Mouse (Mus musculus) thymus, adult 2 months (tissue): ENCODE measurements around the gene Shank2. TPM values are rescaled to one million over a fixed set of nuclear protein-coding genes. Genes with fewer than 3 reads are reported as not detected.

Experiments
- DNase-seq: peaks from one replicate; pipeline ENCODE4 v3.0.0; 2021
- H3K27ac ChIP-seq: fragments of 200-500 bp; 2 replicates; pipeline ENCODE4 v1.5.1; 2012; ENCODE audit warnings: low read length, control low read depth; ENCODE audit not compliant: control insufficient read depth, insufficient read depth
- H3K27me3 ChIP-seq: fragments of 200-500 bp; 2 replicates; pipeline ENCODE4 v1.6.1; 2012; ENCODE audit warnings: mild to moderate bottlenecking, low read length, moderate library complexity, mixed read lengths; ENCODE audit not compliant: control insufficient read depth, insufficient read depth
- H3K36me3 ChIP-seq: fragments of 200-500 bp; 2 replicates; pipeline ENCODE4 v1.6.1; 2012; ENCODE audit warnings: mild to moderate bottlenecking, low read length, moderate library complexity; ENCODE audit not compliant: control insufficient read depth, insufficient read depth
- H3K4me1 ChIP-seq: fragments of 200-500 bp; replicated peaks from 2 replicates; pipeline ENCODE4 v1.6.1; 2012; ENCODE audit warnings: low read length; ENCODE audit not compliant: control insufficient read depth, insufficient read depth
- H3K4me3 ChIP-seq: fragments of 200-500 bp; 2 replicates; pipeline ENCODE4 v1.5.1; 2012; ENCODE audit warnings: mild to moderate bottlenecking, low read length, control low read depth, moderate library complexity; ENCODE audit not compliant: control insufficient read depth, insufficient read depth
- CTCF ChIP-seq: fragments of 200-500 bp; IDR thresholded peaks from 2 replicates; pipeline ENCODE4 v1.5.1; 2012; ENCODE audit warnings: mild to moderate bottlenecking, control low read depth, low read length, moderate library complexity, borderline replicate concordance; ENCODE audit not compliant: control insufficient read depth, poor library complexity, insufficient read depth; ENCODE audit errors: extremely low read depth
- POLR2A ChIP-seq: fragments of 200-500 bp; IDR thresholded peaks from 2 replicates; pipeline ENCODE4 v1.6.1; 2012; ENCODE audit warnings: mild to moderate bottlenecking, low read length, control low read depth, moderate library complexity; ENCODE audit not compliant: control insufficient read depth, poor library complexity, insufficient read depth; ENCODE audit errors: extremely low read depth
- WGBS: fragments of 180-500 bp; shearing (Covaris S2); methylation state at CpG from one replicate; pipeline ENCODE4 v1.1.7; 2018; 5-methylcytosine and 5-hydroxymethylcytosine counted together
- polyA plus RNA-seq: library from polyadenylated mRNA; depleted of rRNA; stranded (reverse); fragments of >200 nt; gene quantifications from 2 replicates; pipeline ENCODE4 v1.2.3, GENCODE M21; 2012

The Shank2 gene
- polyA plus RNA-seq, 1 experiment: 2.8 TPM

DNA sequence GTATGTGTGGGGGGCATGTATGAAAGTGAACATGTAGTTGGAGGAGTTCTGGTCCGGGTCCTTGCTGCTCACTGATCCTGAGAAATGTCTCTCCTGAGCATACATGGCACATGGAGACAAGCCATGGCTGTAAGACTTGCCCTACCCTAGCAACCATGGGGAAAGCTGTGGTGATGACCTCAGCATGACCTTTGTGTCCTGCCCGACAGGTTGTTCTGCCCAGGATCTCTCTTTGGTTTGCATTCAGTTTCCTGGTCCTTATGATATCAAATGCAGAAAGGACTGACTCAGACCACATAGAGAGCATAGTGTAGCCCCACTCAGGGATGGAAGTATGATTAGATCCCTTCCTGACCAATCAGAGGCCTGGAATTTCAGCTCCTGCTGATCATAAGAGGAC, 136.1 kb downstream of the Shank2 start:
- no peaks in the 10 kb centered on the region for H3K4me1 ChIP-seq

DNA sequence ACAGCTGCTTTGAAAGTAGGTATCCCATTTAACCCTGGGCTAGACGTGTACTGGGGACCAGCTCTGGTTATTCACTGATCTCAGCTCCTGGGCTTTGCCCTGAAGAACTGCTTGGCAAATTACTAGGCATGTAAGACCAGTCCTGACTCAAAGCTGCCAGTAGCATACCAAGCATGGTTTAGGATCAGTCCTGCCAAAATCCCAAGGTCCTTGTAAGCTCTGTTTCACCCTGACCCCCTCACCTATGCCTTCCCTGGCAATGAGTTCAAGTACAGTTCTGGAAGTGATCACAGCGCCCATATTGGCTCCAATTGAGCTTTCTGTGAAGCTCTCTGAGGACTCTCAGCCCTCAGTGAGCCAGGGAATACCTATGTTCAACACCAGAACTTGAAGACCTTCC, 136.7 kb downstream of the Shank2 start:
- no peaks in the 10 kb centered on the region for H3K27me3 ChIP-seq
- 73% methylated on average over 2 of the region's 2 CpGs for WGBS
- no peak for DNase-seq
- no peak overlapping the region for H3K4me3 ChIP-seq
- TF ChIP-seq CTCF: no peak
- no peak for TF ChIP-seq POLR2A
- H3K4me1 ChIP-seq: no peaks in the 10 kb centered on the region
- no peaks in the 10 kb centered on the region for H3K36me3 ChIP-seq
- H3K27ac ChIP-seq: no peak overlapping the region

More for the DNA sequence above, 136.1 kb downstream of the Shank2 start:
- TF ChIP-seq POLR2A: no peak
- H3K4me3 ChIP-seq: no peak overlapping the region
- WGBS: 81% methylated on average over 2 of the region's 2 CpGs
- no peaks in the 10 kb centered on the region for H3K27me3 ChIP-seq
- DNase-seq: no peak
- no peak overlapping the region for H3K27ac ChIP-seq
- no peaks in the 10 kb centered on the region for H3K36me3 ChIP-seq

DNA sequence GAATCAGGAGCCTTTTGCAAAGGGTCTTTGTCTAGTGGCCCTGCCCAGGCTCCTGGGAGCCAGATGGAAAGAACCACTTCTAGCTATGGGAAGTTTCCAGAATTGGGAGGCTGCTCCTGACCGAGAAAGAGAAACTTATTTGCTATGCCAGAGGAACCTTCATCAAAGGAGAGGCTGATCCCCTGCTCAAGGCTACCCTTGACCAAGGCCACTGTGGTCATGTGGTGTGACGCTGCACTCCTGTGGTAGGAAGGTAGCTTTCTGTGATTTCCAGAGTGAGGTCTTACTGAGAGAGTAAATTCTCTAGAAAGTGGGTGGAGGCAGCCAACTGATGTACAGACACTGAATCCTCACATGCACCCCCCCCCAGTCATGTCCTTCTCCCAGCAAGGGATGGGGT, 138.0 kb downstream of the Shank2 start:
- TF ChIP-seq CTCF: no peak
- no peak for TF ChIP-seq POLR2A
- H3K27ac ChIP-seq: no peak overlapping the region
- 80% methylated on average over 2 of the region's 2 CpGs for WGBS
- H3K4me1 ChIP-seq: no peaks in the 10 kb centered on the region
- H3K36me3 ChIP-seq: no peaks in the 10 kb centered on the region
- H3K27me3 ChIP-seq: no peaks in the 10 kb centered on the region
- DNase-seq: no peak
- no peak overlapping the region for H3K4me3 ChIP-seq

DNA sequence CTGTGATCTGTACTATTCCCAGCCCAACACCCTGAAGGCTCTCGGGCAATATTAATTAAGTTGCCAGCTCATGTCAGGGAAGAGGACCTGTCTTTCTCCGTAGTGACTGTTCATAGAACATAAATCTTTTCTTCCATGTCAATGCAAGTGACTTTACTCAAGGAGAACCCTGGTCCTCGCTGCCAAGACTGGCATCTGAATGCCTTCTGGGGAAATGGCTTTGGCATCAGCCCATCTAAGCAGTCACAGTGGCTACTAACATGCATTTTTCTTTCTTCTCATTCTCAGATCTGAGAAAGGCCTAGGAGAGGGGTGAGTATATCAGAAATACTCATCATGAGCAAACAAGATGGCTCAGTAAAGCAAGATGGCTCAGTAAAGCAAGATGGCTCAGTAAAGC, 138.7 kb downstream of the Shank2 start:
- WGBS: 79% methylated on average over 3 of the region's 3 CpGs
- H3K27me3 ChIP-seq: no peaks in the 10 kb centered on the region
- TF ChIP-seq POLR2A: no peak
- no peak for TF ChIP-seq CTCF
- no peaks in the 10 kb centered on the region for H3K4me1 ChIP-seq
- H3K4me3 ChIP-seq: no peak overlapping the region
- H3K27ac ChIP-seq: no peak overlapping the region
- H3K36me3 ChIP-seq: no peaks in the 10 kb centered on the region
- DNase-seq: no peak

DNA sequence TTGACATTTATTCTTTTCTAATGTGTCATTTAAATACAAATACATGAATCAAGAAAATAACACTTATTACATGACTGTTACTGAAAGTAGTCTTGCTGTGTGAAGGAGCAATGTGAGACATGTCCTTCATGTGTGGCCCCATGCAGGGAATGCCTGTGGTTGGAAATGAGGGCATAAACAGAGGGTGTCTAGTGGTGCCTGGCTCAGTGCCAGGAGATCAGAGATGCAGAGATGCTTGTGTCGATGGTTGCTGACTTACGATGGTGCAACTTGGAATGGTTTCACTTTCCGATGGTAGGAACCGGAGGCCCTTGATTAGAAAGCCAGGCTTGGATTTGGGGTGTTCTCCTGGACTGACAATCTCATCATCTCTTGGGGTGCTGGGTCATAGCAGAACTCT, 140.3 kb downstream of the Shank2 start:
- WGBS: 85% methylated on average over 4 of the region's 4 CpGs
- TF ChIP-seq POLR2A: no peak
- TF ChIP-seq CTCF: no peak
- Histone ChIP-seq H3K36me3 (no peaks in the 10 kb centered on the region), H3K27ac (no peak overlapping the region), H3K4me3 (no peak overlapping the region), H3K4me1 (no peaks in the 10 kb centered on the region), H3K27me3 (no peaks in the 10 kb centered on the region)
- no peak for DNase-seq

DNA sequence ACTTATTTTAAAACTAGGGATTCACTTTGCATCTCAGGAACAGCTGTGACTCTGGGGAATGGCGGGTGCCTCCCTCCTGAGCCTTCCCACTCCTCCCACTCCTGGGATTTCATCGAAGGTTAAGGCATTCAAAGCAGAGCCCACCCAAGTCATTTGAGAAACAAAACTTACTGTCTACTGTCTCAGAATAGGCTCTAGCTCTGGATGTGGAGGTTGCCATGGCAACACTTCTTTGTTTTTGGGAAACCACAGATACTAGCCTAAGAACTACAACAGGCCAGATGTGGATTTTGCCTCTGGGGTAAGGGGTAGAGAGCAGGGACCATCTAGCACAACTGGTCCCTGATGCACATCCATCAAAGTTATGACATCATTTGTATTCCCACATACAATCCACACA, 142.2 kb downstream of the Shank2 start:
- WGBS: 64% methylated on average over 2 of the region's 2 CpGs
- H3K4me3 ChIP-seq: no peak overlapping the region
- no peaks in the 10 kb centered on the region for H3K27me3 ChIP-seq
- H3K36me3 ChIP-seq: no peaks in the 10 kb centered on the region
- TF ChIP-seq CTCF (no peak), POLR2A (no peak)
- no peak overlapping the region for H3K27ac ChIP-seq
- no peaks in the 10 kb centered on the region for H3K4me1 ChIP-seq
- no peak for DNase-seq

DNA sequence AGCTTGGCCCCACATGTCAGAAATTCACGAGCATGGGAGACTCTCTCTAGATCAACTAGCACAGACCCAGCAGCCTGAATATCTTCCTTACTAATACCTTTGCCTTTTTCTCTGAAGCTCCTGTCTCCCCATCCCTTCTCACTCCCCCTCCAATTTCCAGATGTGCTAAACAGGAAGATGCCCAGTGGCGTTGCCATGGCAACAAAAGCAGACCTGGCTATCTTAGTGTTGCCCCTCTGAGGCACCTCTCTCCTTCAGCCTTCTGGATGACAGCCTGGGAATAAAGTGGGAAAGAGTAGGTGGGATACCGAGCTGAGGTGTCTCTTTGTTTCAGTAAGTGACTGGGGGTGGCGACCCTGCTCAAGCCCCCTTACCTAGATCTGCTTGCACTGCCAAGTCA, 146.4 kb downstream of the Shank2 start:
- Histone ChIP-seq H3K27ac (no peak overlapping the region), H3K4me3 (no peak overlapping the region), H3K27me3 (no peaks in the 10 kb centered on the region), H3K4me1 (no peaks in the 10 kb centered on the region), H3K36me3 (no peaks in the 10 kb centered on the region)
- TF ChIP-seq CTCF: no peak
- TF ChIP-seq POLR2A: no peak
- WGBS: 79% methylated on average over 4 of the region's 4 CpGs
- no peak for DNase-seq
